Mouse (Mus musculus) heart, postnatal 0 days (tissue): ENCODE results near the gene 1700030K09Rik. TPM values are rescaled to one million over a fixed set of nuclear protein-coding genes. Genes with fewer than 3 reads are reported as not detected.

Experiments used
- ATAC-seq: fragments of 200-750 bp; cut with Nextera tagmentation; 2 replicates; pipeline ENCODE4 v1.8.0; 2017; ENCODE audit warnings: low read depth, moderate number of reproducible peaks, moderate library complexity; ENCODE audit not compliant: insufficient read depth
- DNase-seq: peaks from one replicate; pipeline ENCODE4 v3.0.0-alpha.2; 2016; ENCODE audit warnings: low spot score
- H3K27ac ChIP-seq: fragments of 300-500 bp; sonication (generic); 2 replicates; pipeline ENCODE4 v1.5.1; 2014; ENCODE audit warnings: low read depth, mild to moderate bottlenecking
- H3K27me3 ChIP-seq: fragments of 300-500 bp; sonication (generic); 2 replicates; pipeline ENCODE4 v1.6.1; 2014; ENCODE audit warnings: low read length, mixed read lengths; ENCODE audit not compliant: control insufficient read depth, insufficient read depth
- H3K36me3 ChIP-seq: fragments of 300-500 bp; sonication (generic); replicated peaks from 2 replicates; pipeline ENCODE4 v1.6.1; 2014; ENCODE audit warnings: low read length, mixed read lengths; ENCODE audit not compliant: control insufficient read depth, insufficient read depth
- H3K4me1 ChIP-seq: fragments of 300-500 bp; sonication (generic); 2 replicates; pipeline ENCODE4 v1.6.1; 2014; ENCODE audit warnings: antibody characterized with exemption; ENCODE audit not compliant: control insufficient read depth, insufficient read depth
- H3K4me2 ChIP-seq: fragments of 300-500 bp; sonication (generic); 2 replicates; pipeline ENCODE4 v1.6.1; 2014; ENCODE audit warnings: low read depth, mild to moderate bottlenecking, low read length, moderate library complexity
- H3K4me3 ChIP-seq: fragments of 300-500 bp; sonication (generic); 2 replicates; pipeline ENCODE4 v1.5.1; 2014; ENCODE audit warnings: low read depth, low read length
- H3K9ac ChIP-seq: fragments of 300-500 bp; sonication (generic); replicated peaks from 2 replicates; pipeline ENCODE4 v1.6.1; 2014; ENCODE audit warnings: low read depth, low read length, mixed read lengths
- H3K9me3 ChIP-seq: fragments of 300-500 bp; sonication (generic); replicated peaks from 2 replicates; pipeline ENCODE4 v1.6.1; 2016; ENCODE audit warnings: low read length; ENCODE audit not compliant: control insufficient read depth
- CTCF ChIP-seq: IDR thresholded peaks from 2 replicates; pipeline ENCODE4 v1.5.1; 2016; ENCODE audit warnings: antibody characterized with exemption, control low read depth, low read depth
- EP300 ChIP-seq: IDR thresholded peaks from 2 replicates; pipeline ENCODE4 v1.6.1; 2016; ENCODE audit warnings: antibody characterized with exemption, low read depth
- WGBS: fragments of 180-500 bp; shearing (Covaris S2); extraction: QIAGEN DNeasy Blood & Tissue Kit; methylation state at CpG from one replicate; pipeline ENCODE4 v1.1.7; 2014; 5-methylcytosine and 5-hydroxymethylcytosine counted together
- polyA plus RNA-seq: library from polyadenylated mRNA; unstranded; fragments of >200 nt; fragmentation: Nextera tagmentation; extraction: Ambion mirVana; gene quantifications from 2 replicates; pipeline ENCODE4 v1.2.1, GENCODE M21; 2015
- total RNA-seq: library from RNA; depleted of rRNA; stranded (reverse); fragments of >200 nt; gene quantifications from 2 replicates; pipeline ENCODE4 v1.2.3, GENCODE M21; 2014; ENCODE audit warnings: low replicate concordance

1700030K09Rik gene
- total and polyA plus RNA-seq, 2 experiments from 2014 or later: 5.7 to 10.8 TPM

DNA sequence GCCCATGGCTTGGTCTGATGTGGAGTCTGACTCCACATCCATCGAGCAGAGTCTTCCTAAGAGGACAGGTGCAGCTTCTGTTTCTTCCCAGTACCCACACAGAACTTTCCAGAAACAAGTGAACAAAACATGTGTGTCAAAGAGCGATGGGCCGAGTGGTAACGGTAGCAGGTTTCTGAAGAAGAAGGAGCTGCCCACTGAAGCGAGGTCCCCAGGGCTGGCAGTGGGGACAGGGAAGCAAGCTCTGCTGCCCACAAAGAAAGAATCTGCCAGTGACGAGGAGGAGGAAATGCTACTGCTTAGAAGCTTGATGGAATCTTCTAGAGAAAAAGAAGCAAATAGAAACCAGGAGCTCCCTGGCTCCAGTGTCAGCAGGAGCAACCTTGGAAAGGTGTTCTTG is 1.4 kb downstream of the 1700030K09Rik start:
- ATAC-seq (no peak), DNase-seq (no peak)
- Histone ChIP-seq H3K36me3 (peaks cover 12% of the 10 kb centered on the region), H3K27me3 (no peaks in the 10 kb centered on the region), H3K9me3 (no peaks in the 10 kb centered on the region), H3K4me2 (no peak overlapping the region), H3K4me3 (no peak overlapping the region), H3K9ac (no peak overlapping the region), H3K27ac (no peak overlapping the region), H3K4me1 (peaks cover 5% of the 10 kb centered on the region)
- WGBS: 90% methylated on average over 6 of the region's 6 CpGs
- no peak for TF ChIP-seq EP300
- no peak for TF ChIP-seq CTCF

DNA sequence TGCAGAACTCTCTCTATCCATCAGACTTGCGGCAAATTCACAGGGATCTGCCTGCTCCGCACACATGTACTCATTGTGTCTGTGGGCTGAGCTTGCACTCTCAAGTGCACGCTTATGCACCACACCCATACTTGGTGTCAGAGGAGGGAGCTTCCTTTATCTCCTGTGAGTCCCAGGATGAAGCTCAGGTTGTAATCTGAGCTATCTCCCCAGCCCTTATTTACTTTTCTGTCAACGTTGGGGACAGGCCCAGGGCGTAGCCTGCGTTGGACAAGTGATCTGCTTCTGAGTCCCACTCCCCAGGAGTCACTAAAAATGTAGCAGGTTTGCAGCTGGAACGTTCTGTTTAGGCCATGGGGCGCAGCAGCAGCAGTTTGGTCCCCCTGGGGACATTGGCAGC is 7.8 kb downstream of the 1700030K09Rik start:
- Histone ChIP-seq H3K27ac (no peak overlapping the region), H3K4me3 (no peak overlapping the region), H3K9ac (no peak overlapping the region), H3K27me3 (no peaks in the 10 kb centered on the region), H3K9me3 (no peaks in the 10 kb centered on the region), H3K4me1 (no peaks in the 10 kb centered on the region), H3K4me2 (no peak overlapping the region), H3K36me3 (peaks cover 44% of the 10 kb centered on the region)
- DNase-seq (no peak), ATAC-seq (no peak)
- 65% methylated on average over 8 of the region's 8 CpGs for WGBS
- no peak for TF ChIP-seq EP300
- TF ChIP-seq CTCF: no peak

DNA sequence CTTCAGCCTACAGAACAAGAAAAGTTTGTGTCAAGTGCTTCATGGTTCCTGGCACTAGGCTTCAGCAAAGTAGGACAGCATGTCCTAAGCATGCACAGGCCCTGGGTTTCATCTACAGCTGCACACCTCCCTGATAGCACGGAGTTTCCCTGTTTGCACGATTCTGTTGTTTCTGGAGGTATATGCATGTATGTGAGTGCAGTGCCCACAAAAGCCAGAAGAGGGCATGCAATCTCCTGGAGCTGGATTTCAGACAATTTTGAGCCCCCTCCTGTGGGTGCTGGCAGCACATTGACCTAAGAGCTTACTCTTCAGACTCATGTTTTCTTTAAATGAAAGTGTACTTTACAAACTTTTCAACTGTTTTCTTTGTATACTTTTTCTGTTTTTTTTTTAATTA is 10.2 kb downstream of the 1700030K09Rik start:
- H3K27me3 ChIP-seq: no peaks in the 10 kb centered on the region
- H3K27ac ChIP-seq: no peak overlapping the region
- H3K4me1 ChIP-seq: no peaks in the 10 kb centered on the region
- DNase-seq: no peak
- 98% methylated on average over 2 of the region's 2 CpGs for WGBS
- H3K9ac ChIP-seq: no peak overlapping the region
- no peak for TF ChIP-seq EP300
- TF ChIP-seq CTCF: no peak
- no peaks in the 10 kb centered on the region for H3K9me3 ChIP-seq
- no peak overlapping the region for H3K4me2 ChIP-seq
- no peak for ATAC-seq
- H3K36me3 ChIP-seq: peaks cover 51% of the 10 kb centered on the region
- no peak overlapping the region for H3K4me3 ChIP-seq

DNA sequence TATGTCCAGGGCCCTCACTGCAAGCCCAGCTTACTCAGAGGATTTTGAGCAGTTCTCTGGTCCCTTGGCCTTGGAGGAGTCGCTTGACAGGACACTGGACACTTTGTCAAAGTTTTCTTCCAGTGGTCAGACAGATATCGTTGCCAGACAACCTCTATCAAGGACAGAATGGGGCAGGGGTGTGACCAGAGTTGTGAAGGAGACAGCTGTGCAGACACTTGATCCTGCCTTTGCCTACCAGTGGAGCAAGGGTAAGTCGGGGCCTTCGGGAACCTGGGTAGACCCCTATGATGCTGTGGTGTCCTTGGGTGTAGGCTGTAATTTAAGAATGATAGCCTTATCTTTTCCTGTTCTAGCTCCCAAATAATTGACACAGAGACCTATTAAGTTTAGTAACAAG is 11.6 kb downstream of the 1700030K09Rik start:
- H3K9ac ChIP-seq: no peak overlapping the region
- H3K27me3 ChIP-seq: no peaks in the 10 kb centered on the region
- ATAC-seq (no peak), DNase-seq (no peak)
- peaks cover 50% of the 10 kb centered on the region for H3K36me3 ChIP-seq
- H3K9me3 ChIP-seq: no peaks in the 10 kb centered on the region
- H3K4me2 ChIP-seq: no peak overlapping the region
- 53% methylated on average over 4 of the region's 4 CpGs for WGBS
- H3K27ac ChIP-seq: no peak overlapping the region
- no peak for TF ChIP-seq EP300
- TF ChIP-seq CTCF: no peak
- H3K4me1 ChIP-seq: no peaks in the 10 kb centered on the region
- no peak overlapping the region for H3K4me3 ChIP-seq

DNA sequence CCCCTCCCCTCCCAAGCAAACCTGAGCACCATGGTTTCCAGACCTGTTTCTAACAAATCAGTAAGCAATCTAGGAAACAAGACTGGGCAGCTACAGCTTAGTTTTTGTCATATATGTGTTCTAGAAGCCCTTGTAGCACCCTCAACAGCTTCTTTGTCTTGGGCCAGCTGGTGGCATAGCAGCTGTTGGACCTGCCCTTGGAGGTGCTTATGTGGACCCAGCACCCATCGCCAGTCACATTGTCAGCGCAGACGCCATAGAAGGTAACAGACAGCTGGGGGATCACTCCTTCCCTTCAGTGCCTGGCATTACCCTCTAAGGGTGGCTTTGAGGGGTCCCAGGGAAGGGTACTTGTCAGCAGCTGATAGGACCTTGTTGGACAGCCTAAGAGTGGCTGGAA is 14.1 kb downstream of the 1700030K09Rik start:
- H3K27ac ChIP-seq: no peak overlapping the region
- TF ChIP-seq EP300: no peak
- TF ChIP-seq CTCF: no peak
- H3K4me2 ChIP-seq: no peak overlapping the region
- no peak overlapping the region for H3K4me3 ChIP-seq
- DNase-seq (no peak), ATAC-seq (no peak)
- H3K9ac ChIP-seq: no peak overlapping the region
- no peaks in the 10 kb centered on the region for H3K27me3 ChIP-seq
- H3K9me3 ChIP-seq: no peaks in the 10 kb centered on the region
- WGBS: 84% methylated on average over 3 of the region's 3 CpGs
- no peaks in the 10 kb centered on the region for H3K4me1 ChIP-seq
- peaks cover 58% of the 10 kb centered on the region for H3K36me3 ChIP-seq

DNA sequence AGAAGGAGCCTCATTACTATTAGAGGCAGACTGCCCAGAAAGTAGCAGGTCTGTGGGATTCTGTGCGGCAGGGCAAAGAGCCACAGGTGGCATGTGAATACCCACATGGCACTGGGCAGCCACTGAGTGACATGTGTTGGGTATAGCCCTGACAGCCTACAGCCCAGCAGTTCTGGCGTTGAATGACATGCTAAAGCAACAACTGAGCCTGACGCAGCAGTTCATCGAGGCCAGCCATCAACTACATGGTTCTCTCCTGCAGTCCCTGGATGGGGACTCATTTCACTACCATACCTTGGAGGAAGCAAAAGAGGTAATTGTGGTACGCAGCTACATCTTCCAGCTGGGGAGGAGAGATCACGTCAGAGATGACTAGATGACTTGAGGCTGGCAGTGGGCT is 14.8 kb downstream of the 1700030K09Rik start:
- H3K27me3 ChIP-seq: no peaks in the 10 kb centered on the region

More for the DNA sequence above, 14.8 kb downstream of the 1700030K09Rik start:
- TF ChIP-seq CTCF (no peak), EP300 (no peak)
- Histone ChIP-seq H3K4me3 (no peak overlapping the region), H3K36me3 (peaks cover 59% of the 10 kb centered on the region), H3K9ac (no peak overlapping the region), H3K27ac (no peak overlapping the region), H3K9me3 (no peaks in the 10 kb centered on the region), H3K4me1 (no peaks in the 10 kb centered on the region), H3K4me2 (no peak overlapping the region)
- no peak for DNase-seq
- no peak for ATAC-seq
- 79% methylated on average over 6 of the region's 6 CpGs for WGBS
